Mouse (Mus musculus): ENCODE data around the gene Kcnip4. TPM values are rescaled to one million over a fixed set of nuclear protein-coding genes. Genes with fewer than 3 reads are reported as not detected.

Kcnip4 gene
- polyA plus RNA-seq, 1 experiment = 0.06 TPM

GRCm38 (mm10) chr5:49344606-49345005 is 180.1 kb downstream of the Kcnip4 start:
- no peak for TF ChIP-seq REST (IDR thresholded peaks at IDR 0.05; ENCODE audit: insufficient read depth, insufficient read length)
- no peak for TF ChIP-seq TCF12 (IDR thresholded peaks at IDR 0.05; ENCODE audit: insufficient read depth, poor library complexity, severe bottlenecking)
- no peak for TF ChIP-seq E2F4 (IDR thresholded peaks at IDR 0.05; ENCODE audit: insufficient read depth)
- TF ChIP-seq CEBPB (IDR thresholded peaks at IDR 0.05; ENCODE audit: insufficient read depth, poor library complexity, severe bottlenecking) = no peak
- TF ChIP-seq MYOG (IDR thresholded peaks at IDR 0.05; ENCODE audit: control insufficient read depth in 1 of 3, insufficient read depth in 1 of 3, insufficient read length in 2 of 3, low read depth in 2 of 3) = no peak
- TF ChIP-seq POLR2A (IDR thresholded peaks at IDR 0.05; ENCODE audit: insufficient read length, low read depth) = no peak
- no peak for TF ChIP-seq SRF (IDR thresholded peaks at IDR 0.05; ENCODE audit: control insufficient read depth, insufficient read length, low read depth)
- no peak for TF ChIP-seq MAX (IDR thresholded peaks at IDR 0.05; ENCODE audit: low read depth)
- Histone ChIP-seq H3ac (ENCODE audit: control insufficient read depth, insufficient read length) (no peak overlapping the region), H3K4me3 (no peak overlapping the region), H3K36me3 (ENCODE audit: control insufficient read depth, insufficient read depth) (no peaks in the 10 kb centered on the region), H3K79me2 (ENCODE audit: control insufficient read depth, insufficient read depth) (no peaks in the 10 kb centered on the region), H3K4me2 (ENCODE audit: low read depth) (no peak overlapping the region), H3K27me3 (ENCODE audit: control insufficient read depth, insufficient read depth, insufficient read length) (no peaks in the 10 kb centered on the region)

DNA sequence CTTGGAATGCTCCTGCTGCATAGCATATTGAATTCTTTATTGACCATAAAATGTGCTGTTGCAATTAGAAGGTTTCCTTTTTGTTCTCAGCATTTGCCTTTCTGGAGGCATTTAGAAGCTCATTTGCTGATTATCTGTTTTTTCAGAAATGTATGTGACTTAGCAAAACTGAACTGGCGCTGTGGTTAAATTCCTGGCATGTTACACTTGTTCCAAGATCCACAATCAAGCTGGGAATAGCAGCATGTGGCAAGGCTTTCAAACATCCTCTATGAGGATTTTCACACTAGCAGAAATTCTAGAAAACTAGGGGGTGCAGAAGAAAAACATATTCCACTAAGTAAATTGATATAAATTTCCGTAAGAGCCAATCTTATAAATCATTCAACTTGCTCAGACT is 187.5 kb downstream of the Kcnip4 start:
- Histone ChIP-seq H3K4me3 (no peak overlapping the region), H3ac (ENCODE audit: control insufficient read depth, insufficient read length) (no peak overlapping the region), H3K27me3 (ENCODE audit: control insufficient read depth, insufficient read depth, insufficient read length) (no peaks in the 10 kb centered on the region), H3K36me3 (ENCODE audit: control insufficient read depth, insufficient read depth) (no peaks in the 10 kb centered on the region), H3K79me2 (ENCODE audit: control insufficient read depth, insufficient read depth) (no peaks in the 10 kb centered on the region), H3K4me2 (ENCODE audit: low read depth) (no peak overlapping the region)
- TF ChIP-seq CEBPB (IDR thresholded peaks at IDR 0.05; ENCODE audit: insufficient read depth, poor library complexity, severe bottlenecking) (no peak), POLR2AphosphoS2 (IDR thresholded peaks at IDR 0.05; ENCODE audit: insufficient read length, low read depth) (no peak), MAX (IDR thresholded peaks at IDR 0.05; ENCODE audit: low read depth) (no peak), MYOG (IDR thresholded peaks at IDR 0.05; ENCODE audit: control insufficient read depth in 1 of 3, insufficient read depth in 1 of 3, insufficient read length in 2 of 3, low read depth in 2 of 3) (no peak), TCF12 (IDR thresholded peaks at IDR 0.05; ENCODE audit: insufficient read depth, poor library complexity, severe bottlenecking) (no peak), POLR2A (IDR thresholded peaks at IDR 0.05; ENCODE audit: insufficient read length, low read depth) (no peak), REST (IDR thresholded peaks at IDR 0.05; ENCODE audit: insufficient read depth, insufficient read length) (no peak), TCF3 (IDR thresholded peaks at IDR 0.05; ENCODE audit: insufficient read length, low read depth) (no peak), E2F4 (IDR thresholded peaks at IDR 0.05; ENCODE audit: insufficient read depth) (no peak), USF1 (IDR thresholded peaks at IDR 0.05; ENCODE audit: low read depth) (no peak), SRF (IDR thresholded peaks at IDR 0.05; ENCODE audit: control insufficient read depth, insufficient read length, low read depth) (no peak), MYOD1 (IDR thresholded peaks at IDR 0.05; ENCODE audit: control insufficient read depth in 1 of 3, insufficient read length in 2 of 3, low read depth in 2 of 3) (no peak)

- Histone ChIP-seq H3K27me3 (ENCODE audit: control insufficient read depth, insufficient read depth, insufficient read length) (no peaks in the 10 kb centered on the region), H3K4me3 (no peak overlapping the region), H3K79me2 (ENCODE audit: control insufficient read depth, insufficient read depth) (no peaks in the 10 kb centered on the region), H3ac (ENCODE audit: control insufficient read depth, insufficient read length) (no peak overlapping the region), H3K36me3 (ENCODE audit: control insufficient read depth, insufficient read depth) (no peaks in the 10 kb centered on the region), H3K4me2 (ENCODE audit: low read depth) (no peak overlapping the region)
- TF ChIP-seq E2F4 (IDR thresholded peaks at IDR 0.05; ENCODE audit: insufficient read depth) = no peak
- TF ChIP-seq REST (IDR thresholded peaks at IDR 0.05; ENCODE audit: insufficient read depth, insufficient read length) = no peak
- no peak for TF ChIP-seq POLR2A (IDR thresholded peaks at IDR 0.05; ENCODE audit: insufficient read length, low read depth)
- no peak for TF ChIP-seq POLR2AphosphoS2 (IDR thresholded peaks at IDR 0.05; ENCODE audit: insufficient read length, low read depth)
- TF ChIP-seq MYOG (IDR thresholded peaks at IDR 0.05; ENCODE audit: control insufficient read depth in 1 of 3, insufficient read depth in 1 of 3, insufficient read length in 2 of 3, low read depth in 2 of 3) = no peak
- no peak for TF ChIP-seq SRF (IDR thresholded peaks at IDR 0.05; ENCODE audit: control insufficient read depth, insufficient read length, low read depth)
- TF ChIP-seq TCF12 (IDR thresholded peaks at IDR 0.05; ENCODE audit: insufficient read depth, poor library complexity, severe bottlenecking) = no peak
- TF ChIP-seq MYOD1 (IDR thresholded peaks at IDR 0.05; ENCODE audit: control insufficient read depth in 1 of 3, insufficient read length in 2 of 3, low read depth in 2 of 3) = no peak
- TF ChIP-seq CEBPB (IDR thresholded peaks at IDR 0.05; ENCODE audit: insufficient read depth, poor library complexity, severe bottlenecking) = no peak
- TF ChIP-seq MAX (IDR thresholded peaks at IDR 0.05; ENCODE audit: low read depth) = no peak
- TF ChIP-seq TCF3 (IDR thresholded peaks at IDR 0.05; ENCODE audit: insufficient read length, low read depth) = no peak
- no peak for TF ChIP-seq USF1 (IDR thresholded peaks at IDR 0.05; ENCODE audit: low read depth)
Observed at GRCm38 (mm10) chr5:49333063-49333462, 191.6 kb downstream of the Kcnip4 start.

GRCm38 (mm10) chr5:49329023-49329422 is 195.7 kb downstream of the Kcnip4 start:
- H3K27me3 ChIP-seq (ENCODE audit: control insufficient read depth, insufficient read depth, insufficient read length) = no peaks in the 10 kb centered on the region
- no peak overlapping the region for H3K4me2 ChIP-seq (ENCODE audit: low read depth)
- H3K4me3 ChIP-seq = no peak overlapping the region
- no peaks in the 10 kb centered on the region for H3K36me3 ChIP-seq (ENCODE audit: control insufficient read depth, insufficient read depth)
- TF ChIP-seq MYOD1 (IDR thresholded peaks at IDR 0.05; ENCODE audit: control insufficient read depth in 1 of 3, insufficient read length in 2 of 3, low read depth in 2 of 3) (no peak), POLR2AphosphoS2 (IDR thresholded peaks at IDR 0.05; ENCODE audit: insufficient read length, low read depth) (no peak), E2F4 (IDR thresholded peaks at IDR 0.05; ENCODE audit: insufficient read depth) (no peak), SRF (IDR thresholded peaks at IDR 0.05; ENCODE audit: control insufficient read depth, insufficient read length, low read depth) (no peak), USF1 (IDR thresholded peaks at IDR 0.05; ENCODE audit: low read depth) (no peak), POLR2A (IDR thresholded peaks at IDR 0.05; ENCODE audit: insufficient read length, low read depth) (no peak), REST (IDR thresholded peaks at IDR 0.05; ENCODE audit: insufficient read depth, insufficient read length) (no peak), TCF12 (IDR thresholded peaks at IDR 0.05; ENCODE audit: insufficient read depth, poor library complexity, severe bottlenecking) (no peak), TCF3 (IDR thresholded peaks at IDR 0.05; ENCODE audit: insufficient read length, low read depth) (no peak), CEBPB (IDR thresholded peaks at IDR 0.05; ENCODE audit: insufficient read depth, poor library complexity, severe bottlenecking) (no peak), MAX (IDR thresholded peaks at IDR 0.05; ENCODE audit: low read depth) (no peak), MYOG (IDR thresholded peaks at IDR 0.05; ENCODE audit: control insufficient read depth in 1 of 3, insufficient read depth in 1 of 3, insufficient read length in 2 of 3, low read depth in 2 of 3) (no peak)
- no peak overlapping the region for H3ac ChIP-seq (ENCODE audit: control insufficient read depth, insufficient read length)
- no peaks in the 10 kb centered on the region for H3K79me2 ChIP-seq (ENCODE audit: control insufficient read depth, insufficient read depth)

Data from myocyte (in vitro differentiated cells).